Mouse (Mus musculus): Measurements from ENCODE around the gene Paqr5.
A peak's percentile ranks its signal among the peaks of the same experiment; 100 is the strongest.

Gene Paqr5

GRCm38 (mm10) chr9:61960753-61961152, 65.9 kb downstream of the Paqr5 start:
- DNase-seq (ENCODE audit: low spot score in 2 of 2) = no peak

- DNase-seq (ENCODE audit: low spot score in 2 of 2) = no peak
Measured at GRCm38 (mm10) chr9:61959921-61960569, 66.6 kb downstream of the Paqr5 start.

- DNase-seq (ENCODE audit: low spot score in 2 of 2) = no peak
Measured at GRCm38 (mm10) chr9:61954707-61955106, 71.9 kb downstream of the Paqr5 start.

GRCm38 (mm10) chr9:61952241-61952640, 74.4 kb downstream of the Paqr5 start:
- DNase-seq (ENCODE audit: low spot score in 2 of 2) = no peak

- DNase-seq (ENCODE audit: low spot score in 2 of 2) = peak; percentile 70 to 73
Measured at GRCm38 (mm10) chr9:61947402-61948346, 79.0 kb downstream of the Paqr5 start.

- DNase-seq (ENCODE audit: low spot score in 2 of 2) = peak; percentile 93 to 95
Measured at GRCm38 (mm10) chr9:61946623-61947401, 79.8 kb downstream of the Paqr5 start, which contains the start of gene Kif23. Kif23 (minus strand) TSS chr9:61946774.

- DNase-seq (ENCODE audit: low spot score in 2 of 2) = peak in 1 of 2 experiments; percentile 23
Measured at GRCm38 (mm10) chr9:61945973-61946611, 80.6 kb downstream of the Paqr5 start.

GRCm38 (mm10) chr9:61941054-61941453, 85.6 kb downstream of the Paqr5 start:
- no peak for DNase-seq (ENCODE audit: low spot score in 2 of 2)

GRCm38 (mm10) chr9:61933333-61933732, 93.3 kb downstream of the Paqr5 start:
- DNase-seq (ENCODE audit: low spot score in 2 of 2) = no peak

GRCm38 (mm10) chr9:61932009-61932408, 94.6 kb downstream of the Paqr5 start:
- DNase-seq (ENCODE audit: low spot score in 2 of 2) = no peak

GRCm38 (mm10) chr9:61925086-61925660, 101.5 kb downstream of the Paqr5 start:
- no peak for DNase-seq (ENCODE audit: low spot score in 2 of 2)

- no peak for DNase-seq (ENCODE audit: low spot score in 2 of 2)
Measured at GRCm38 (mm10) chr9:61920331-61920730, 106.3 kb downstream of the Paqr5 start.

- no peak for DNase-seq (ENCODE audit: low spot score in 2 of 2)
Measured at GRCm38 (mm10) chr9:61919464-61919863, 107.2 kb downstream of the Paqr5 start.

GRCm38 (mm10) chr9:61917436-61917835, 109.2 kb downstream of the Paqr5 start:
- DNase-seq (ENCODE audit: low spot score in 2 of 2) = no peak

GRCm38 (mm10) chr9:61916986-61917385, 109.7 kb downstream of the Paqr5 start:
- no peak for DNase-seq (ENCODE audit: low spot score in 2 of 2)

- DNase-seq (ENCODE audit: low spot score in 2 of 2) = no peak
Measured at GRCm38 (mm10) chr9:61915393-61916005, 111.2 kb downstream of the Paqr5 start.

GRCm38 (mm10) chr9:61914917-61915300, 111.7 kb downstream of the Paqr5 start:
- no peak for DNase-seq (ENCODE audit: low spot score in 2 of 2)

GRCm38 (mm10) chr9:61914203-61914916, 112.3 kb downstream of the Paqr5 start, which contains the start of gene Rplp1:
Rplp1 (minus strand) TSS chr9:61914542.
- DNase-seq (ENCODE audit: low spot score in 2 of 2) = peak; percentile 97

GRCm38 (mm10) chr9:61911300-61912128, 115.1 kb downstream of the Paqr5 start:
- no peak for DNase-seq (ENCODE audit: low spot score in 2 of 2)

Data from right cerebral cortex, adult 2 months (tissue).